8 mouse cellular contexts compared by ENCODE assay signal in genomic region chr12:113155887-113156539, GRCm38 (mm10). TPM values are rescaled to one million over a fixed set of nuclear protein-coding genes. Genes with fewer than 3 reads are reported as not detected.
DNase-seq lines count a peak whose midpoint lies in the region; ATAC-seq and TF ChIP-seq lines count a peak whose summit lies in the region.

TSS of gene Tedc1 (plus strand) at chr12:113156421.

- no peaks in the 10 kb centered on the region for H3K4me1 ChIP-seq in cortical plate, adult 2 months (ENCODE audit: control insufficient read depth, insufficient read depth, low read length)

- peak; percentile 41; the same call in 1 of the 2 replicates for TF ChIP-seq POLR2A in cortical plate, adult 2 months (IDR thresholded peaks at IDR 0.05; ENCODE audit: extremely low read depth, insufficient read depth, low read length)

- ATAC-seq in activated CD4-positive, CD25-positive, alpha-beta regulatory T cell, adult 4 months, result peak; percentile 82
- peak; percentile 77 for ATAC-seq in megakaryocyte progenitor cell, adult 5-6 weeks (replicated peaks; ENCODE audit: poor library complexity)

- TF ChIP-seq CTCF in cortical plate, adult 2 months (IDR thresholded peaks at IDR 0.05; ENCODE audit: extremely low read depth, insufficient read depth, low read length), result peak; percentile 77

- peak within 1 kb of the TSS; percentile 14 for H3K27ac ChIP-seq in cortical plate, adult 2 months (ENCODE audit: insufficient read depth, low read length)

- peak; percentile 99 for DNase-seq in gastrocnemius, adult 8-10 months (ENCODE audit: low spot score in 2 of 2)
- DNase-seq in induced T-regulatory cell, adult 2 months (ENCODE audit: low read depth), result peak; percentile 99
- DNase-seq in left cerebral cortex, adult 9 months (ENCODE audit: low spot score in 2 of 2), result peak; percentile 99
- DNase-seq in right cerebral cortex, postnatal 14 days, result peak; percentile 100
- peak; percentile 99 to 100 for DNase-seq in urinary bladder, postnatal 36 days (ENCODE audit: low spot score in 2 of 2)

- peak within 1 kb of the TSS; percentile 37 for H3K4me3 ChIP-seq in cortical plate, adult 2 months (ENCODE audit: insufficient read depth, low read length)

RNA-seq across cellular contexts. Expression of gene Tedc1, which starts in this region (rescaled TPM):
- 1 to 10 TPM; 3.5 to 5.0 TPM for polyA plus RNA-seq in activated CD4-positive, CD25-positive, alpha-beta regulatory T cell, adult 4 months (2017; shearing (Covaris generic))
- polyA plus RNA-seq in cortical plate, adult 2 months (2012; rRNA removed), result 1.0 and 2.0 TPM in 2 replicates
- total RNA-seq in gastrocnemius, adult 8-10 months (2022), result under 1 TPM in 1 of 4 experiments, not detected in 3; 0.22 TPM
- 5.2 and 5.3 TPM in 2 replicates for total RNA-seq in megakaryocyte progenitor cell, adult 5-6 weeks (2015)
- total RNA-seq in megakaryocyte progenitor cell, adult 5-6 weeks (2017), result 14.6 and 17.8 TPM in 2 replicates

Comparison
In these comparisons a context has a peak if more than half of its experiments do, and no peak if none do; other contexts are left out.
1. Peak in every context shown above with its lines: DNase-seq, ATAC-seq, H3K4me3 ChIP-seq and H3K27ac ChIP-seq.
2. RNA of gene Tedc1 (total RNA-seq): 5.2 to 17.8 TPM in megakaryocyte progenitor cell, adult 5-6 weeks; 0.22 TPM in gastrocnemius, adult 8-10 months; every median in the first group is over 4 times any median in the second.
3. Peak in DNase-seq in gastrocnemius, adult 8-10 months; RNA of the gene not detected or under 1 TPM.